Mouse (Mus musculus) neural tube, embryonic 11.5 days (tissue): ENCODE measurements around the gene Cenpt. TPM values are rescaled to one million over a fixed set of nuclear protein-coding genes. Genes with fewer than 3 reads are reported as not detected.

Experiments
- ATAC-seq: fragments of 200-750 bp; cut with Nextera tagmentation; 2 replicates; pipeline ENCODE4 v1.8.0; 2017; ENCODE audit warnings: moderate number of reproducible peaks, mild to moderate bottlenecking, moderate TSS enrichment, moderate library complexity; ENCODE audit not compliant: insufficient read depth, low FRiP score, low TSS enrichment
- DNase-seq: peaks from one replicate; pipeline ENCODE4 v3.0.0-alpha.2; 2015; ENCODE audit warnings: low spot score
- H3K27ac ChIP-seq: fragments of 300-500 bp; sonication (generic); 2 replicates; pipeline ENCODE4 v1.5.1; 2014; ENCODE audit warnings: low read depth, mild to moderate bottlenecking, low read length
- H3K27me3 ChIP-seq: fragments of 300-500 bp; sonication (generic); 2 replicates; pipeline ENCODE4 v1.6.1; 2014; ENCODE audit warnings: mild to moderate bottlenecking, low read length, mixed read lengths; ENCODE audit not compliant: control insufficient read depth, insufficient read depth
- H3K36me3 ChIP-seq: fragments of 300-500 bp; sonication (generic); 2 replicates; pipeline ENCODE4 v1.6.1; 2014; ENCODE audit warnings: mild to moderate bottlenecking, low read length, moderate library complexity, mixed read lengths; ENCODE audit not compliant: control insufficient read depth, insufficient read depth
- H3K4me1 ChIP-seq: fragments of 300-500 bp; sonication (generic); 2 replicates; pipeline ENCODE4 v1.6.1; 2014; ENCODE audit warnings: low read length, mixed read lengths; ENCODE audit not compliant: control insufficient read depth, insufficient read depth
- H3K4me2 ChIP-seq: fragments of 300-500 bp; sonication (generic); 2 replicates; pipeline ENCODE4 v1.6.1; 2014; ENCODE audit warnings: low read depth, mild to moderate bottlenecking, moderate library complexity
- H3K4me3 ChIP-seq: fragments of 300-500 bp; sonication (generic); 2 replicates; pipeline ENCODE4 v1.5.1; 2014; ENCODE audit warnings: low read depth, low read length
- H3K9ac ChIP-seq: fragments of 300-500 bp; sonication (generic); 2 replicates; pipeline ENCODE4 v1.6.1; 2014; ENCODE audit warnings: mild to moderate bottlenecking, low read length
- H3K9me3 ChIP-seq: fragments of 300-500 bp; sonication (generic); 2 replicates; pipeline ENCODE4 v1.6.1; 2016; ENCODE audit warnings: low read length; ENCODE audit not compliant: control insufficient read depth
- WGBS: fragments of 180-500 bp; shearing (Covaris S2); extraction: QIAGEN DNeasy Blood & Tissue Kit; methylation state at CpG from one replicate; pipeline ENCODE4 v1.1.7; 2014; 5-methylcytosine and 5-hydroxymethylcytosine counted together
- polyA plus RNA-seq: library from polyadenylated mRNA; unstranded; fragments of >200 nt; fragmentation: Nextera tagmentation; extraction: Ambion mirVana; gene quantifications from 2 replicates; pipeline ENCODE4 v1.2.1, GENCODE M21; 2014

Gene Cenpt
- polyA plus RNA-seq, 1 experiment from 2014 or later: 62.6 TPM

- no peaks in the 10 kb centered on the region for H3K4me1 ChIP-seq
- no peak overlapping the region for H3K4me3 ChIP-seq
- H3K9me3 ChIP-seq: no peaks in the 10 kb centered on the region
- WGBS: 93% methylated on average over 6 of the region's 6 CpGs
- H3K27me3 ChIP-seq: no peaks in the 10 kb centered on the region
- no peak for ATAC-seq
- DNase-seq: no peak
- no peak overlapping the region for H3K9ac ChIP-seq
- H3K27ac ChIP-seq: no peak overlapping the region
- H3K36me3 ChIP-seq: no peaks in the 10 kb centered on the region
- no peak overlapping the region for H3K4me2 ChIP-seq
Measured at GRCm38 (mm10) chr8:105813241-105813640, 39.8 kb downstream of the Cenpt start.

GRCm38 (mm10) chr8:105812511-105812910, 40.6 kb downstream of the Cenpt start:
- no peaks in the 10 kb centered on the region for H3K27me3 ChIP-seq
- 85% methylated on average over 5 of the region's 5 CpGs for WGBS
- H3K4me1 ChIP-seq: no peaks in the 10 kb centered on the region
- H3K36me3 ChIP-seq: no peaks in the 10 kb centered on the region
- H3K9ac ChIP-seq: no peak overlapping the region
- ATAC-seq (no peak), DNase-seq (no peak)
- H3K4me3 ChIP-seq: no peak overlapping the region
- H3K9me3 ChIP-seq: no peaks in the 10 kb centered on the region
- H3K4me2 ChIP-seq: no peak overlapping the region
- no peak overlapping the region for H3K27ac ChIP-seq

GRCm38 (mm10) chr8:105811543-105811942, 41.5 kb downstream of the Cenpt start:
- no peak overlapping the region for H3K27ac ChIP-seq

GRCm38 (mm10) chr8:105811061-105811460, 42.0 kb downstream of the Cenpt start:
- H3K4me3 ChIP-seq: no peak overlapping the region
- no peaks in the 10 kb centered on the region for H3K9me3 ChIP-seq
- WGBS: 85% methylated on average over 10 of the region's 10 CpGs
- no peaks in the 10 kb centered on the region for H3K4me1 ChIP-seq
- H3K9ac ChIP-seq: no peak overlapping the region
- ATAC-seq (no peak), DNase-seq (no peak)
- H3K4me2 ChIP-seq: no peak overlapping the region
- H3K27me3 ChIP-seq: no peaks in the 10 kb centered on the region
- H3K27ac ChIP-seq: no peak overlapping the region
- no peaks in the 10 kb centered on the region for H3K36me3 ChIP-seq

More at GRCm38 (mm10) chr8:105811543-105811942, 41.5 kb downstream of the Cenpt start:
- WGBS: 90% methylated on average over 3 of the region's 3 CpGs
- Histone ChIP-seq H3K36me3 (no peaks in the 10 kb centered on the region), H3K4me3 (no peak overlapping the region), H3K4me1 (no peaks in the 10 kb centered on the region), H3K4me2 (no peak overlapping the region), H3K9ac (no peak overlapping the region), H3K27me3 (no peaks in the 10 kb centered on the region), H3K9me3 (no peaks in the 10 kb centered on the region)
- no peak for DNase-seq
- no peak for ATAC-seq

GRCm38 (mm10) chr8:105810245-105810786, 42.8 kb downstream of the Cenpt start:
- WGBS: 89% methylated on average over 6 of the region's 6 CpGs
- Histone ChIP-seq H3K9me3 (no peaks in the 10 kb centered on the region), H3K36me3 (peaks cover 1% of the 10 kb centered on the region; the same call in 1 of the 2 replicates), H3K4me3 (no peak overlapping the region), H3K4me1 (no peaks in the 10 kb centered on the region), H3K27ac (no peak overlapping the region), H3K9ac (no peak overlapping the region), H3K27me3 (no peaks in the 10 kb centered on the region), H3K4me2 (no peak overlapping the region)
- ATAC-seq (no peak), DNase-seq (no peak)

- no peak overlapping the region for H3K4me2 ChIP-seq
- no peaks in the 10 kb centered on the region for H3K9me3 ChIP-seq
- H3K9ac ChIP-seq: no peak overlapping the region
- no peaks in the 10 kb centered on the region for H3K4me1 ChIP-seq
- H3K27me3 ChIP-seq: no peaks in the 10 kb centered on the region
- ATAC-seq (no peak), DNase-seq (no peak)
- WGBS: 98% methylated on average over 2 of the region's 2 CpGs
- no peak overlapping the region for H3K4me3 ChIP-seq
- H3K27ac ChIP-seq: no peak overlapping the region
- H3K36me3 ChIP-seq: peaks cover 5% of the 10 kb centered on the region
Measured at GRCm38 (mm10) chr8:105808480-105808879, 44.6 kb downstream of the Cenpt start.

- H3K9ac ChIP-seq: no peak overlapping the region
- WGBS: 92% methylated on average over 5 of the region's 5 CpGs
- H3K27me3 ChIP-seq: no peaks in the 10 kb centered on the region
- no peak overlapping the region for H3K27ac ChIP-seq
- DNase-seq (no peak), ATAC-seq (no peak)
- no peak overlapping the region for H3K4me2 ChIP-seq
- no peaks in the 10 kb centered on the region for H3K4me1 ChIP-seq
- no peak overlapping the region for H3K4me3 ChIP-seq
- no peaks in the 10 kb centered on the region for H3K9me3 ChIP-seq
- peaks cover 5% of the 10 kb centered on the region for H3K36me3 ChIP-seq
Measured at GRCm38 (mm10) chr8:105807766-105808165, 45.3 kb downstream of the Cenpt start.

GRCm38 (mm10) chr8:105805964-105806363, 47.1 kb downstream of the Cenpt start:
- Histone ChIP-seq H3K9me3 (no peaks in the 10 kb centered on the region), H3K36me3 (peaks cover 5% of the 10 kb centered on the region), H3K27ac (no peak overlapping the region), H3K4me3 (no peak overlapping the region), H3K4me2 (no peak overlapping the region), H3K9ac (no peak overlapping the region), H3K27me3 (no peaks in the 10 kb centered on the region), H3K4me1 (no peaks in the 10 kb centered on the region)
- DNase-seq (no peak), ATAC-seq (no peak)
- 78% methylated on average over 1 of the region's 1 CpGs for WGBS

GRCm38 (mm10) chr8:105805346-105805745, 47.7 kb downstream of the Cenpt start:
- Histone ChIP-seq H3K9ac (no peak overlapping the region), H3K4me3 (no peak overlapping the region), H3K4me2 (no peak overlapping the region), H3K27me3 (no peaks in the 10 kb centered on the region), H3K9me3 (no peaks in the 10 kb centered on the region), H3K4me1 (no peaks in the 10 kb centered on the region), H3K36me3 (peaks cover 5% of the 10 kb centered on the region), H3K27ac (no peak overlapping the region)
- DNase-seq (no peak), ATAC-seq (no peak)
- 77% methylated on average over 3 of the region's 3 CpGs for WGBS
